Mouse (Mus musculus) stomach, embryonic 14.5 days (tissue): ENCODE measurements around the gene Sntg2. TPM values are rescaled to one million over a fixed set of nuclear protein-coding genes. Genes with fewer than 3 reads are reported as not detected.

Source experiments
- ATAC-seq: fragments of 200-750 bp; cut with Nextera tagmentation; 2 replicates; pipeline ENCODE4 v1.8.0; 2017; ENCODE audit warnings: low read depth, moderate TSS enrichment; ENCODE audit not compliant: insufficient number of reproducible peaks, insufficient read depth, low FRiP score
- H3K27ac ChIP-seq: fragments of 300-500 bp; sonication (generic); 2 replicates; pipeline ENCODE4 v1.5.1; 2014; ENCODE audit warnings: mild to moderate bottlenecking, low read length, moderate library complexity, mixed read lengths
- H3K27me3 ChIP-seq: fragments of 300-500 bp; sonication (generic); 2 replicates; pipeline ENCODE4 v1.6.1; 2014; ENCODE audit warnings: low read length, control low read depth, mixed read lengths; ENCODE audit not compliant: control insufficient read depth, insufficient read depth
- H3K36me3 ChIP-seq: fragments of 300-500 bp; sonication (generic); 2 replicates; pipeline ENCODE4 v1.6.1; 2014; ENCODE audit warnings: mild to moderate bottlenecking, control low read depth, low read length, moderate library complexity, mixed read lengths; ENCODE audit not compliant: control insufficient read depth, insufficient read depth
- H3K4me1 ChIP-seq: fragments of 300-500 bp; sonication (generic); 2 replicates; pipeline ENCODE4 v1.6.1; 2014; ENCODE audit warnings: low read length, control low read depth, mixed read lengths; ENCODE audit not compliant: control insufficient read depth, insufficient read depth
- H3K4me2 ChIP-seq: fragments of 300-500 bp; sonication (generic); replicated peaks from 2 replicates; pipeline ENCODE4 v1.6.1; 2014; ENCODE audit warnings: low read depth, low read length, control low read depth
- H3K4me3 ChIP-seq: fragments of 300-500 bp; sonication (generic); 2 replicates; pipeline ENCODE4 v1.5.1; 2014; ENCODE audit warnings: low read depth, low read length, control low read depth
- H3K9ac ChIP-seq: fragments of 300-500 bp; sonication (generic); replicated peaks from 2 replicates; pipeline ENCODE4 v1.6.1; 2014; ENCODE audit warnings: low read depth, mild to moderate bottlenecking, control low read depth, low read length, moderate library complexity, mixed read lengths
- H3K9me3 ChIP-seq: fragments of 300-500 bp; sonication (generic); 2 replicates; pipeline ENCODE4 v1.6.1; 2016; ENCODE audit warnings: low read depth, low read length, control low read depth; ENCODE audit not compliant: control insufficient read depth
- WGBS: fragments of 180-500 bp; shearing (Covaris S2); extraction: QIAGEN DNeasy Blood & Tissue Kit; methylation state at CpG from one replicate; pipeline ENCODE4 v1.1.7; 2014; 5-methylcytosine and 5-hydroxymethylcytosine counted together
- polyA plus RNA-seq: library from polyadenylated mRNA; unstranded; fragments of >200 nt; fragmentation: Nextera tagmentation; extraction: Ambion mirVana; gene quantifications from 2 replicates; pipeline ENCODE4 v1.2.1, GENCODE M21; 2014

Gene Sntg2
- 30.9 and 32.5 TPM in 2 replicates for polyA plus RNA-seq

DNA sequence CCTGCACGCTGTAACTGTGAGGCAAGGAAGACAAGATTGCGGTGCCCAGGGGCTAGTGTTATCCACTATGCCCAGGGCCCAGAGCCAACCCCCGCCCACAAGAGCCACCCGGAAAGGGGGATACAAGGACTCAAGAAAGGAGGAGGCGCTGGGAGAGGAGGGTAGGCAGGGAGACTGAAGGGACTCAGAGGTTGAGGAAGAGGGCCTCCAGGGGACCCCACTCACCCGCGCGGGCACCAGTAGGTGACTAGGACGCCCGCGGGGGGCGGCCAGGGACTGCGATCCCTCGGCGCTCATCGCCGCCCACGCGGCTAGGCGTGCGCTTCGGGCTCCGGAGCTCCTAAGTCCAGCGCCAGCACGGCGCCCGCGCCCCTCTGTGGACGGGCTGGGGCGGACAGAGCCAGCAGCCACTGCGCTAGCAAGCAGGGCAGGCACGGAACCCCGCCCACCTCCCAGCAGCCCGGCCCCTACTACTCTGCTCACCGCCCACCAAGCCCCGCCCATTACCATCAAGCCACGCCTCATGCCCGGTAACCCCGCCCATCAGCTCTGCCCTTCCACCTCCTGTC lies at the start of gene Sntg2:
Sntg2 (minus strand) TSS at position 443 of the 569 bp plus-strand sequence.
- H3K4me1 ChIP-seq: 0 out of 2 replicates have a peak, but pooled peaks cover 5% of the 10 kb centered on the region
- under 1% methylated on average over 36 of the region's 39 CpGs for WGBS
- H3K36me3 ChIP-seq: no peaks in the 10 kb centered on the region
- H3K9ac ChIP-seq: peak within 1 kb of the TSS; percentile 28
- ATAC-seq: peak; percentile 97
- peak within 1 kb of the TSS; percentile 28; the same call in 1 of the 2 replicates for H3K27ac ChIP-seq
- H3K4me3 ChIP-seq: peak within 1 kb of the TSS; percentile 44
- H3K27me3 ChIP-seq: no peaks in the 10 kb centered on the region
- H3K9me3 ChIP-seq: no peaks in the 10 kb centered on the region
- H3K4me2 ChIP-seq: peak within 1 kb of the TSS; percentile 82

GRCm38 (mm10) chr12:30416547-30416946 lies 43.4 kb upstream of the Sntg2 start:
- 73% methylated on average over 8 of the region's 8 CpGs for WGBS
- Histone ChIP-seq H3K9me3 (no peaks in the 10 kb centered on the region), H3K36me3 (no peaks in the 10 kb centered on the region), H3K27me3 (no peaks in the 10 kb centered on the region), H3K4me2 (no peak overlapping the region), H3K9ac (no peak overlapping the region), H3K4me3 (no peak overlapping the region), H3K4me1 (no peaks in the 10 kb centered on the region), H3K27ac (no peak overlapping the region)
- no peak for ATAC-seq

GRCm38 (mm10) chr12:30415981-30416380 lies 42.8 kb upstream of the Sntg2 start:
- WGBS: 66% methylated on average over 6 of the region's 6 CpGs
- no peaks in the 10 kb centered on the region for H3K9me3 ChIP-seq
- H3K4me2 ChIP-seq: no peak overlapping the region
- no peaks in the 10 kb centered on the region for H3K36me3 ChIP-seq
- no peak for ATAC-seq
- no peak overlapping the region for H3K4me3 ChIP-seq
- H3K9ac ChIP-seq: no peak overlapping the region
- no peaks in the 10 kb centered on the region for H3K4me1 ChIP-seq
- H3K27ac ChIP-seq: no peak overlapping the region
- H3K27me3 ChIP-seq: no peaks in the 10 kb centered on the region

DNA sequence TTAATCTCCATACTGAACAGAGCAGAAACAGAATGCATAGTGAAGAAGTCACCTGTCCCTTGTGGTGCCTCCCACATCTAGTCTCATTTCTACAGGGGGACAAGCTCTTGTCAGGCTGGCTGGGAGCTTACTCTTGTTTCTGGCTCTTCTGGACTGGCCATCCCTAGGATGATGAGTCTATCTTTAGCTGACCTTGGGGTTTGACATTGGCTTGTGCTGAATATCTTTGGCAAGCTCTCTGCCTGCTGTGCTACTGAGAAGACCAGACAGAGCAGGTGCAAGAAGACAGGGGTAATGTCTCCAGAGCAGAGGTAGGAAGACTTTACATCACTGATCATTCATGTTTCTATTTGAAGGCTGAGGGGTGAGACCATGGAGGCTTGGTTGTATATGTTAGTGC lies 29.5 kb upstream of the Sntg2 start:
- Histone ChIP-seq H3K27me3 (no peaks in the 10 kb centered on the region), H3K36me3 (no peaks in the 10 kb centered on the region), H3K27ac (no peak overlapping the region), H3K4me1 (no peaks in the 10 kb centered on the region), H3K4me2 (no peak overlapping the region), H3K4me3 (no peak overlapping the region), H3K9ac (no peak overlapping the region), H3K9me3 (no peaks in the 10 kb centered on the region)
- ATAC-seq: no peak

GRCm38 (mm10) chr12:30400531-30400930 lies 27.4 kb upstream of the Sntg2 start:
- Histone ChIP-seq H3K4me2 (no peak overlapping the region), H3K27ac (no peak overlapping the region), H3K4me1 (no peaks in the 10 kb centered on the region), H3K4me3 (no peak overlapping the region), H3K36me3 (no peaks in the 10 kb centered on the region), H3K9me3 (no peaks in the 10 kb centered on the region), H3K27me3 (no peaks in the 10 kb centered on the region), H3K9ac (no peak overlapping the region)
- WGBS: 84% methylated on average over 2 of the region's 2 CpGs
- no peak for ATAC-seq

DNA sequence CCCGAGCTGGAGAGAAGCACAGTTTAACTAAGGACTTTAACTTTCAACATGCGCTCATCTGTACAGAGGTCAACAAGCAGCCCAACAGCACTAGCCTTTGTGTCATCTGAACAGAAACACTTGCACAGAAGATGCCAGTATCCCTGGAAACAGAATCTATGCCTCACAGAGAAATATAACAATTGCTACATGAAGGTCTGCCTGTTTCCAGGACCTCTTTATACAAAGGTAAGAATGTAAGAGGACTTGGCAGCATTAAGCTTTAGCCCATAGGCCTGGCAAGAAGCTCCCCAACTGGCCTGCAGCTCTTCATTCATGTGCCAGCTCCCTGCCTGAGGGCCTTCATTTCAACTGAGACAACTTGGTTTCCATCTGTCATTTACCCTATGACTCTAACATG lies 26.9 kb upstream of the Sntg2 start:
- no peaks in the 10 kb centered on the region for H3K27me3 ChIP-seq
- H3K27ac ChIP-seq: no peak overlapping the region
- no peak overlapping the region for H3K4me2 ChIP-seq
- no peak overlapping the region for H3K9ac ChIP-seq
- WGBS: 77% methylated on average over 2 of the region's 2 CpGs
- H3K4me1 ChIP-seq: no peaks in the 10 kb centered on the region
- no peaks in the 10 kb centered on the region for H3K9me3 ChIP-seq
- no peak overlapping the region for H3K4me3 ChIP-seq
- H3K36me3 ChIP-seq: no peaks in the 10 kb centered on the region
- no peak for ATAC-seq

GRCm38 (mm10) chr12:30372293-30372692 lies 882 bp downstream of the Sntg2 start:
- Histone ChIP-seq H3K36me3 (no peaks in the 10 kb centered on the region), H3K4me2 (peak overlapping the region; percentile 82), H3K9ac (peak overlapping the region; percentile 28; the same call in 1 of the 2 replicates), H3K27me3 (no peaks in the 10 kb centered on the region), H3K4me1 (0 out of 2 replicates have a peak, but pooled peaks cover 5% of the 10 kb centered on the region), H3K27ac (no peak overlapping the region), H3K9me3 (no peaks in the 10 kb centered on the region), H3K4me3 (peak overlapping the region; percentile 44)
- 36% methylated on average over 5 of the region's 5 CpGs for WGBS
- ATAC-seq: no peak

GRCm38 (mm10) chr12:30369786-30370185 lies 3.4 kb downstream of the Sntg2 start:
- 0 out of 2 replicates have a peak, but pooled peaks cover 5% of the 10 kb centered on the region for H3K4me1 ChIP-seq
- peak; percentile 59; the same call in 1 of the 2 replicates for ATAC-seq

DNA sequence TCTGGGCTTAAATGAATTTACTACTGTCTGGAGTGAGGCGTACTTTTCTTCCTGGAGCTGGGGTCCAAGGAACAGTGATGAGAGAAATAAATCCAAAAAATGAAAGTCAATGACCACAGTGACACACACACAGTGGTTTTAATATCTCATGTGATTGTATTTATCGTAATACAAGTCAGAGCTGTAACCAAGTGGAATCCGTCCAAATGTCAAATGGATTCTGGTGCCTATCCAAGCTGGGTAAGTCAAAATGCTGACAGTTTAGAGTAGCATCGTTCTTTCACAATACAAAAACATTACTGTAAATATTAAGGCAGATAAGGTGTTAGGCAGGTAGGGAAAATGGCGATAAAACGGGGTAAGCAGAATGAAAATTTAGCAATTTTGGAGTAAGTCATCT lies 4.0 kb downstream of the Sntg2 start:
- Histone ChIP-seq H3K4me2 (no peak overlapping the region), H3K36me3 (no peaks in the 10 kb centered on the region), H3K4me3 (no peak overlapping the region), H3K4me1 (0 out of 2 replicates have a peak, but pooled peaks cover 5% of the 10 kb centered on the region), H3K27ac (no peak overlapping the region), H3K9ac (no peak overlapping the region), H3K9me3 (no peaks in the 10 kb centered on the region), H3K27me3 (no peaks in the 10 kb centered on the region)
- 75% methylated on average over 6 of the region's 6 CpGs for WGBS
- no peak for ATAC-seq

More at GRCm38 (mm10) chr12:30369786-30370185, 3.4 kb downstream of the Sntg2 start:
- Histone ChIP-seq H3K36me3 (no peaks in the 10 kb centered on the region), H3K27ac (no peak overlapping the region), H3K4me3 (no peak overlapping the region), H3K4me2 (no peak overlapping the region), H3K9me3 (no peaks in the 10 kb centered on the region), H3K27me3 (no peaks in the 10 kb centered on the region), H3K9ac (no peak overlapping the region)
- 8% methylated on average over 6 of the region's 6 CpGs for WGBS
